Mouse (Mus musculus): Measurements from ENCODE around the gene Cyp2d9. TPM values are rescaled to one million over a fixed set of nuclear protein-coding genes. Genes with fewer than 3 reads are reported as not detected.

The Cyp2d9 gene
- polyA plus RNA-seq, 1 experiment from 2014 or later: not detected

- Histone ChIP-seq H3K9ac (ENCODE audit: low read depth, low read length) (no peak overlapping the region), H3K36me3 (ENCODE audit: insufficient read depth, low read length) (no peaks in the 10 kb centered on the region), H3K27me3 (ENCODE audit: insufficient read depth, low read length) (no peaks in the 10 kb centered on the region), H3K27ac (no peak overlapping the region), H3K4me1 (replicated peaks; ENCODE audit: insufficient read depth, low read length) (no peaks in the 10 kb centered on the region), H3K9me3 (replicated peaks; ENCODE audit: low read length) (no peaks in the 10 kb centered on the region), H3K4me3 (replicated peaks; ENCODE audit: low read depth, low read length) (no peak overlapping the region), H3K4me2 (ENCODE audit: low read length) (no peak overlapping the region)
- 81% methylated on average over 6 of the region's 6 CpGs for WGBS
- no peak for DNase-seq (ENCODE audit: low spot score)
- no peak for TF ChIP-seq CTCF (IDR thresholded peaks at IDR 0.05; ENCODE audit: low read depth)
- no peak for ATAC-seq (replicated peaks; ENCODE audit: low FRiP score, low read depth)
These were observed 30.5 kb upstream of the Cyp2d9 start for GRCm38 (mm10) chr15:82402741-82403140.

- no peaks in the 10 kb centered on the region for H3K27me3 ChIP-seq (ENCODE audit: insufficient read depth, low read length)
- no peaks in the 10 kb centered on the region for H3K36me3 ChIP-seq (ENCODE audit: insufficient read depth, low read length)
- TF ChIP-seq CTCF (IDR thresholded peaks at IDR 0.05; ENCODE audit: low read depth): no peak
- no peak for ATAC-seq (replicated peaks; ENCODE audit: low FRiP score, low read depth)
- H3K4me1 ChIP-seq (replicated peaks; ENCODE audit: insufficient read depth, low read length): no peaks in the 10 kb centered on the region
- no peak overlapping the region for H3K9ac ChIP-seq (ENCODE audit: low read depth, low read length)
- 91% methylated on average over 9 of the region's 9 CpGs for WGBS
- H3K4me2 ChIP-seq (ENCODE audit: low read length): no peak overlapping the region
- DNase-seq (ENCODE audit: low spot score): no peak
- H3K4me3 ChIP-seq (replicated peaks; ENCODE audit: low read depth, low read length): no peak overlapping the region
- no peak overlapping the region for H3K27ac ChIP-seq
- no peaks in the 10 kb centered on the region for H3K9me3 ChIP-seq (replicated peaks; ENCODE audit: low read length)
These were observed 29.6 kb upstream of the Cyp2d9 start for GRCm38 (mm10) chr15:82403606-82404005.

- no peaks in the 10 kb centered on the region for H3K4me1 ChIP-seq (replicated peaks; ENCODE audit: insufficient read depth, low read length)
- no peak for TF ChIP-seq CTCF (IDR thresholded peaks at IDR 0.05; ENCODE audit: low read depth)
- no peaks in the 10 kb centered on the region for H3K9me3 ChIP-seq (replicated peaks; ENCODE audit: low read length)
- no peaks in the 10 kb centered on the region for H3K27me3 ChIP-seq (ENCODE audit: insufficient read depth, low read length)
- no peak for ATAC-seq (replicated peaks; ENCODE audit: low FRiP score, low read depth)
- DNase-seq (ENCODE audit: low spot score): no peak
- H3K4me2 ChIP-seq (ENCODE audit: low read length): no peak overlapping the region
- no peak overlapping the region for H3K4me3 ChIP-seq (replicated peaks; ENCODE audit: low read depth, low read length)
- no peak overlapping the region for H3K9ac ChIP-seq (ENCODE audit: low read depth, low read length)
- H3K36me3 ChIP-seq (ENCODE audit: insufficient read depth, low read length): no peaks in the 10 kb centered on the region
- H3K27ac ChIP-seq: no peak overlapping the region
- WGBS: 91% methylated on average over 3 of the region's 3 CpGs
These were observed 29.1 kb upstream of the Cyp2d9 start for GRCm38 (mm10) chr15:82404163-82404562.

- Histone ChIP-seq H3K27ac (no peak within 1 kb of the TSS), H3K4me2 (ENCODE audit: low read length) (no peak within 1 kb of the TSS), H3K9ac (ENCODE audit: low read depth, low read length) (no peak within 1 kb of the TSS), H3K4me1 (replicated peaks; ENCODE audit: insufficient read depth, low read length) (no peaks in the 10 kb centered on the region), H3K4me3 (replicated peaks; ENCODE audit: low read depth, low read length) (no peak within 1 kb of the TSS), H3K27me3 (ENCODE audit: insufficient read depth, low read length) (no peaks in the 10 kb centered on the region), H3K9me3 (replicated peaks; ENCODE audit: low read length) (no peaks in the 10 kb centered on the region), H3K36me3 (ENCODE audit: insufficient read depth, low read length) (no peaks in the 10 kb centered on the region)
- no peak for TF ChIP-seq CTCF (IDR thresholded peaks at IDR 0.05; ENCODE audit: low read depth)
- 95% methylated on average over 6 of the region's 6 CpGs for WGBS
- ATAC-seq (replicated peaks; ENCODE audit: low FRiP score, low read depth) (no peak), DNase-seq (ENCODE audit: low spot score) (no peak)
These were observed 26.3 kb upstream of the Cyp2d9 start, which contains the start of gene Cyp2d10 for GRCm38 (mm10) chr15:82406981-82407380. TSS of gene Cyp2d10 (minus strand) at chr15:82407195.

- Histone ChIP-seq H3K36me3 (ENCODE audit: insufficient read depth, low read length) (no peaks in the 10 kb centered on the region), H3K9ac (ENCODE audit: low read depth, low read length) (no peak overlapping the region), H3K4me2 (ENCODE audit: low read length) (no peak overlapping the region), H3K27ac (no peak overlapping the region), H3K9me3 (replicated peaks; ENCODE audit: low read length) (no peaks in the 10 kb centered on the region), H3K4me3 (replicated peaks; ENCODE audit: low read depth, low read length) (no peak overlapping the region), H3K27me3 (ENCODE audit: insufficient read depth, low read length) (no peaks in the 10 kb centered on the region), H3K4me1 (replicated peaks; ENCODE audit: insufficient read depth, low read length) (no peaks in the 10 kb centered on the region)
- ATAC-seq (replicated peaks; ENCODE audit: low FRiP score, low read depth): no peak
- TF ChIP-seq CTCF (IDR thresholded peaks at IDR 0.05; ENCODE audit: low read depth): no peak
- WGBS: 81% methylated on average over 4 of the region's 4 CpGs
- no peak for DNase-seq (ENCODE audit: low spot score)
These were observed 25.7 kb upstream of the Cyp2d9 start for GRCm38 (mm10) chr15:82407536-82407935.

GRCm38 (mm10) chr15:82416797-82417789, 16.1 kb upstream of the Cyp2d9 start:
- H3K27me3 ChIP-seq (ENCODE audit: insufficient read depth, low read length): no peaks in the 10 kb centered on the region
- 22% methylated on average over 16 of the region's 16 CpGs for WGBS
- H3K4me2 ChIP-seq (ENCODE audit: low read length): peak overlapping the region; percentile 40; the same call in 1 of the 2 replicates
- DNase-seq (ENCODE audit: low spot score) (peak; percentile 87), ATAC-seq (replicated peaks; ENCODE audit: low FRiP score, low read depth) (peak; percentile 81)
- no peak overlapping the region for H3K4me3 ChIP-seq (replicated peaks; ENCODE audit: low read depth, low read length)
- peak; percentile 89 for TF ChIP-seq CTCF (IDR thresholded peaks at IDR 0.05; ENCODE audit: low read depth)
- no peaks in the 10 kb centered on the region for H3K9me3 ChIP-seq (replicated peaks; ENCODE audit: low read length)
- no peak overlapping the region; the same call in 1 of the 2 replicates for H3K9ac ChIP-seq (ENCODE audit: low read depth, low read length)
- H3K4me1 ChIP-seq (replicated peaks; ENCODE audit: insufficient read depth, low read length): 0 out of 2 replicates have a peak, but pooled peaks cover 3% of the 10 kb centered on the region
- H3K36me3 ChIP-seq (ENCODE audit: insufficient read depth, low read length): no peaks in the 10 kb centered on the region
- peak overlapping the region; percentile 62; the same call in 1 of the 2 replicates for H3K27ac ChIP-seq

Data from kidney, postnatal 0 days (tissue).